Mouse (Mus musculus) cerebellum, postnatal 25 days (tissue): ENCODE data around the gene Poln.

Experiments
- DNase-seq, 2 experiments: peaks; one replicate each; pipeline ENCODE4 v3.0.0; 2021; ENCODE audit warnings: mixed read lengths in 2 of 2

The Poln gene

DNA sequence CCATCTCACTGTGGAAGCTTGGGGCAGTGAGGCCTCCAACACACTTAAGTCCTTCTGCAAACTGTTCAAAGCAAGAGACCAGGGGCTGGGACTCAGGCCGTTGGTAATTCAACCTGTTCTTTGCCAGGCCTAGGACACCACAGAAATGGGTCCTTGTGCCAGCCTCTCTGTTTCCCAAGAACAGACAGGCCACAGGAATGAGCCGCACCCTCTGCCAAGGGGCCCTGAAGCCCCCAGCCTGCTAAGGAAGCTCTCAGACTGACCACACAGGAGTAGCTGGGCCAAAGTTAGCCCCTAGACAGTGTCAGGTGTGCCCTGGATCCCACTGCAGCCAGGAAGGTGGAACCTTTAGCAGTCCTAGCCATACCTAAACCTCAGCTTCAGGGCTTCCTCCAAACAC lies 17.1 kb upstream of the Poln start:
- peak in 1 of 2 experiments; percentile 39 for DNase-seq

DNA sequence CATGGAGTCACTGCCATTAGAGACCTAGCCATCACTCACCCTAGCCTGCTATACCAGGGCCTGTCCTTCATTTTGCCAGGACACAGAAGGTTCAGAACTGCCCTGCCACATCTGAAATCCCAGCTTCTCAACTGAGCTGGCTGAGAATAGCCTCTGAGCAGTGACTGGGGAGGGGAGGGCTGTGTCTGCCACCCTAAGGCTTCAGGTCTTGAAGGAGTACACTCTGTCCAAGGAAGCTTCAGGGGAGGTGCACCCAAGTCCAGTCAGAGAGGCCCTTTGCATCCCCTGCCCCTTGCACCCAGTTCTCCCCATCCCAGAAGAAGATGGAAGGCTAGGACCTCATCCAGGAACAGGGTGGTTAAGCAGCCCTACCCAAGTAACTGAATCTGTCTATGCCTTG lies 16.5 kb upstream of the Poln start:
- DNase-seq = peak in 1 of 2 experiments; percentile 18

DNA sequence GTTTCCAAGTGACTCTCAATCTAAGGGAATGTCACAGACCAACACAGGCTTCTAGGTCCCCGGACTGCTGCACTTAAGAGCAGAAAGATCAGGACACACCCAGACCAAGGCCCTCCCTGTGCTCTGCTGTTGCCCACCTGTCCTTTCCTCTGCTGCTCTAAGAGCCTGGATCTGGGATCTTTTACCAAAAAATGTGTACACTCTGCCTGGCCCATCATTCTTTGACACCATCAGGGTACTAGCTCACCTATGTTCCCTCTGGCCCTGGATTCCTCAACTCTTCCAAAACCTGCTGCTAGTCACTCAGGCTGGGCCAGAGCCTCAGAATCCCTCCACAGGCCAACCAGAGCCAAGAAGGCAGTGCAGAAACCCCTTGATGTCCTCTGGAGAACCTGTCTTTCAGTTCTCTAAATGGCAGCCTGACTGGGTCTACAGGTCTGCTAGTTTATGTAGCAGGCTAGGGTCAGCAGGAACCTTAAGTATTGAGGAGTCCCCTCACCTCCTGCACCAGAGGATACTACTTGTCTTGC lies 15.9 kb upstream of the Poln start:
- DNase-seq = peak; percentile 14 to 17

DNA sequence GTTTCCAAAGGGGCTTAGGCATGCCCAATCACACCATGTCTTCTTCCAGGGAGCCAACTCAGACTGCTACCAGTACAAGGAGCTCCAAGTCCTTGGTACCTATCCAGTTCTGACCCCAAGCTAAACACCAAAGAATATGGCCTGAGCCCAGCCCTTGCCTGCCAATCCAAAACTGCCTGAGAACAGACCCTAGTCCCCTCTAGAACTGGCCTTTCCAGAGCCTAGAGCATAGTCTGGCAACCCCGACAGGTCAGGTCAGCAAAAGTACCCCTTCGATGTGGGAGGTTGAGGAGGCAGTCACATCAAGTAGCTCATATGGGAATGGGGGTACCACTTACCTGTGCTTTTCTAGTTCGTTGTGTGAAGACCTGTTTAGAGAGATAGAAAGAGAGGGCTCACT lies 14.7 kb upstream of the Poln start:
- peak in 1 of 2 experiments; percentile 12 for DNase-seq

DNA sequence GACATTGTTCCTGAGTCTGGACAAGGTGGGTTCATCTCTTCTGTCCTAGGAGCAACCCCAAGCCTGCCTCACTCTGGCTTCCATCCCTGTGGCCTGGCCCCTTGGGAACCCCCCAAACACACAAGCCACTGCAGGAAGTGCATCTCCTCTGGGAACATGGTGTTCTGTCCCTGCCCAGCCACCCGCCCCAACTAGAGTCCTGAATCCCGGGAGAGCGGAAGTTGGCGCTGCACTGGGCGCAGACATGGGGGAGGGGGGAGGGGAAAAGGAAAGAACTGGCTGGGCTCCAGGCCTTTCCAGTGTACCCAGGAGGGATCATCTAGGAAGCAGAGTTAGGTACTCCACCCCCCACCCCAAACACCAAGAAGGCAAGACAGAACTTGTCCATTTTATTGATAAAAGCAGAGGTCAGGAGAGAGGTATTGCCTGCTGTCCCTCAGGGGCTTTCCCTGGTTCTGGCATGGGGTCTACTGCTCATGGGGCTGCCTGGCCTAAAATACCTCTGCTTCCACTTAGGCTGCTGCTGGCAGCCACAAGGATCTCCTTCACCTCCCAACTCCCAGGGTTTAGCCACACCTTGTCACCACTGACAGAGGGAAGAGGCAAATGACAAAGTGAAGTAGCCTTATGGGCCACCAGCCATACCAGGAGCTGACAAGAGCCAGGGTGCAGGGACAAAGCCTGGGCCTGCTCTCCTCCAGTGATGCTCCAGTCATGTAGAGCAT lies 14.1 kb upstream of the Poln start:
- peak; percentile 16 to 38 for DNase-seq

DNA sequence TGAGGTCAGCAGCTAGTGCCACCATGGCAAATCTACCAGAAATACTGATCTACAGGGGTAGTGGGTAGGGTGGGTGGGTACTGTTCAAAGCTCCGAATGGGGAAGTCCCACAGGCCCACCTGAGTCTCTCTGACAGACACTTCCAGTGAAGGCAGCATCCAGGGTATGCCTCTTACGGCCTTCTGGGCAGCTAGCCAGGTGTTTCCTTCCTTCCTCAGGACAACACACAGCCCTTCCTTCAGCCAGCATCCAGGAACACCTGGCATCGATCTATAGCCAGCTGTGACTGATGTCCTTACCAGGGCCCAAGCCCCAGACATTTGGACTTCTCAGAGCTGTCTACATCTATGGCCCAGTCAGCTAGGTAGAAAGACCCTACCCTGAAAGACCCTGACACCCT lies 13.2 kb upstream of the Poln start:
- peak; percentile 25 to 51 for DNase-seq

DNA sequence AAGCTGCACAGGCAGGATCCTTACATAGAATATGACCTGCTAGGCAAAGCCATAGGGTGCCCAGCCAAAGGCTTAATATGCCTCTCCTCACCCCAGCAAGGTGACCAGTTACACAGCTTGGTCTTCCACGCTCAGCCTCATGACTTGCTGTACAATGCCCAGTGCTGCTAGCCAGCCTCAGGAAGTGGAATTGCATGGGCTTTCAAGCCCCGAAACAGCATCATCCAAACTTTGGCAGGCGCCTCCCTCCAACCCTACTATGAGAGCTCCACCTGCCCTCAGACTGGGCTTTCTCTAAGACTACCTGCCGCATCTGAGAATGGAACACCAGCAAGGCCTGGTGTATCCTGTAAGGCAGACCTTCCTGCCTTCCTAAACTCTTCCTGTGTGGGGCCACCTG lies 8.6 kb upstream of the Poln start:
- no peak for DNase-seq

DNA sequence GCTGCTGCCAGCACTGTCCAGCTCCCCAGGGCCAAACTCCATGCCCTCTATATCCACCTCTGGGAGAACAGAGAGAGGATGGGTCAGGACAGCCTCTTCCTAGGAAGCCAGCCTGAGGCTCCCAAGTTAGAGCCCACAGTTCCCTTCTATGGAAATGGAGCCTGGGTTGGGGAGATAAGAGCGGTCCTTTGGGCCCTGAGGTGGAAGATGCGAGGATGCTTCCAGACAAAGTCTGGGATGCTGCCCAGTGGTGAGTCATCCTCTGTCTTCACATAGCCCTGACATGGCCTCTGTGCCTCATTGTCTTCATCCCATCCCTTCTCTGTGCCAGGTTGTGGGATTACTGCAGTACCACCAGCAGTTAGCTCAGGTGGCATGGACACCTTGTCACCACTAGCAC lies 7.8 kb upstream of the Poln start:
- peak; percentile 67 to 80 for DNase-seq

DNA sequence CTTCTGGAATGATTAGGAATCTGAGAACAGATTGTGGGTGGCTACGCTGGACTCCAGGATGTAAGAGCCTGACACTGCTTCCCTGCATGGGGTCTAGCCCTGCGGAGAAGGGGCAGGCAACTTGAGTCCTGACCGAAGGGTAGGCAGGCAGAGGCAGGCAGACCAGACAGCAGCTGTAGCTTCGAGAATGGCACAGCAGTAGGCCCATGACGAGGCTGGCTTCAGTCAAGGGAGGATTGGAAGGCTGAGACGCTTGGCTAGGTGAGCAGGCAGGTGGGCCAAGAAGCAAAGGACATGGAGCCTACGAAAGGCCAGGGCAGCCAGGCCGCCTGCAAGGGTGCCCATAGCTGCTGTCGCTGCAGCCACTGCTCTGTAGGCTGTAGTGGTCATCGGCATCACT lies 7.4 kb upstream of the Poln start:
- peak in 1 of 2 experiments; percentile 60 for DNase-seq

DNA sequence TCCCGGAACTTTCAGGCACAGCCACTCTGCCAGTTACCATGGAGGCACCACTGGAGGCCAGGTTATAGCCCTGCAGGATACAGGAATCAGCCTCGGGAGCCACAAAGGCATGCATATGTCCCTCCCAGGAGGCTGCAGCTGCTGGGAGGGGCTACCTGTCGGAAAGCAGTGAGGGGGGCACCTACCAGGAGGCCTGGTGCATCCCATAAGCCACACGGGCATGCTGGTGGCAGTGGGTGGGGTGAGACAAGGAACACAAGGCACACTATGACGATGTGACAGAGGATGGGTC lies 6.1 kb upstream of the Poln start:
- DNase-seq = peak in 1 of 2 experiments; percentile 63

DNA sequence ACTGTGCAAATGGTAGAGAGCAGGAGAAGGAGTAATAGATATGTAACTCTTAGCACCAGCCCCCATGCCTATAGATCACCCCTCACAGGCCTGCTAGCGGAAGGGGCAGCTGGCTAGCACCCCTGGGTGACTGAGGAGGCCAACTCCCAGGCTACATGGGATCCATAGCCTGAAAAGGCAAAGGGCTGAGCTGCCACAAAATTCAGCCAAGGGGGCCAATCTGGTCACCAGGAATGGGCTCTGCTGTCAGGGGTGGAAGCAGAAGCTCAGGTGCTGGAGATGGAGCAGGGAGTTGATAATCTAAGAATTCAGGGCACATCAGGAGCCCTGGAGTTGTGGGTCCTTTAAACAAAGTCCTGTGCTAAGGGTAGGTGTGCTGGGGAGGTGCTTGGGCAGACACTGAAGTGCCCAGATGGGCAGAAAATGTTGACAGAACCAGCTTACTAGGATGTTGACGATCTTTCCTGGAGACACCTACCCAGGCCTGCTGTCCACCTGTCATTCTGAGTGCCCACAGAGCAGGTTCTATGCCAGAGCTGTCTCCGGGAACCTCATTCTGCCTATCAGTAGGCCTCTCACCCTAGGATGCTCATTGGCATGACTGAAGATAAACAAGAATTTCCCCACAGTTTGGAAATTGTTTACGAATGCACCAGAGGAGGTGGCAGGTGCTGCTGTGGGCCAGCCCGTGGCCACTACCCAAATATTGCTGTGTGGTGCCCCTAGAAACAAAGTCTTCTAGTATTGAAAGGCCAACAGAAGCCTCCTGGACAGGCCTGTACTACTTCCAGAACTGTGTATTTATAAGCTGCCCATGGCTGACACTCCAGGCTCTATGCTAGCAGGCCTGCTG lies 5.5 kb upstream of the Poln start:
- DNase-seq = peak; percentile 41 to 55

DNA sequence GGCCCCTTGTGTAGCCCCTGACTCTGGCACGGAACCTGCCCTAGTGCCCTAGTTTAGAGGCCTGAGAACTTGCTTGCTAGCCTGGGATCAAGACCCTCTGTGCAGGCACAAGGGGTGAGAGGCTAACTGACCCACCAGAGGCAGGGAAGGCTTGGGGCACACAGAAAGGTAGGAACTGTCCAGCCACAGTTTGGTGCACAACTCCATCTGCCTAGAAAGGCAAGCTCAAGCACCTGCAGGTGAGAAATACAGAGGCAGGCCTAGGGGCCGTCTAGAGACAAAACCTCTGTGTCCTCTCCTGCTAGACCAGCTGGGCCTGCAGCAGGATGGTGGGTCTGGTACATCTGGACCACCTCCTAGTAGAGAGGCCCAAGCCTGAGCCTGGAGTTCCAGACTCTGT lies 4.8 kb upstream of the Poln start:
- DNase-seq = peak in 1 of 2 experiments; percentile 32

DNA sequence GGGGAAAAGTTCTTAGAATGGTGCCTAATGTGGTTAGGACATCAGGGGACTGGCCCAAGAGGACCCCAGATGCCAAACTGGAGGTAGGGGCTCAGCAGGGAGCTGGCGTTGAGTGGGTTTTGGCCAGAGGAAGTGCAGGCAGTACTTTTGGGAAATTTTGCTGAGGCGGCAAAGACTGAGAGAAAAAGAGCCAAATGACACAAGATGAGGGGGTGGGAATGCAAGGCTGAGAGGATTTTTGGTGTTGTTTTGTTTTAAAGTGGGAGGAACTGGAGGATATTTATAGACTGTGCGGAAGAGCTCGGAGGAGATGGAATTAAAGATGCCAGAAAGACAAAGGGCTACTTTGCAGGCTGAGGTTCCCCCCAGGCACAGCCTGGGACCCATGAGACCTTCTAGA lies 1.5 kb upstream of the Poln start:
- DNase-seq = peak in 1 of 2 experiments; percentile 42

DNA sequence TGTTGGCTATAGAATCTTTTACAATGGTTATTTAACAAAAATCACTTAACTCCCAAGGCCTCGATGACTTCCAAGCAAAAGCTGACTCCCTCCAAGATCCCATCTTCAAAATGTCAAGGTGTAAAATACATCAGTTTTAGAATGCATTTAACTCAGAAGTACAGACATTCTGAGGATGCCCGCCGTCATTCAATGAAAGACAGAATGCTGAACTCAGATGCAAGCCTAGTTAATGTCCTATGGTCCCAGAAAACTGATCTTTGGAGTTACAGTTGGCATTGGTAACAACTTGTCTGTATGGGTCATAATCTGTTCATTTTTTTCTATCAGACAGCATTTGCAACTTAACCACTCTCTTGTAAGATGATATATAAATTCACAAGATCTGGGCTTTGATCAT lies 706 bp upstream of the Poln start:
- no peak for DNase-seq

DNA sequence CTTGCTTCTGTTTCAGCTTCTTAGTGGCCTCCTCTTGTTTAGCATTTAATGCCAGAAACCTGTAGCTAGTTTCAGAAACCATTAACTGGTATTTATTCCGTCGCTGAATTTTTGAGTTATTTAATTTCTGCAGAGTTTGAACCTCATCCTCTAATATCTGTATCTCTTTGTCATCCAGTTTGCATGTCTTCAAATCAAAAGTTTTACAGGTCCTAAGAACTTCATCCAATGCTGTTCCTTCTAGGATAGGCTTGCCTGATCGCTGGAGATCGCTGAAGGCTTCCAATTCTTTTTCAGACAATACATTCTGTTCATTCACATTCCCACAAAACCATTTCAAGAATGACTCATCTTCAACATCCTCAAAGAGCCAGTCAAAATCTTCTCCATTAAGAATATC lies 1.4 kb downstream of the Poln start:
- DNase-seq = no peak

DNA sequence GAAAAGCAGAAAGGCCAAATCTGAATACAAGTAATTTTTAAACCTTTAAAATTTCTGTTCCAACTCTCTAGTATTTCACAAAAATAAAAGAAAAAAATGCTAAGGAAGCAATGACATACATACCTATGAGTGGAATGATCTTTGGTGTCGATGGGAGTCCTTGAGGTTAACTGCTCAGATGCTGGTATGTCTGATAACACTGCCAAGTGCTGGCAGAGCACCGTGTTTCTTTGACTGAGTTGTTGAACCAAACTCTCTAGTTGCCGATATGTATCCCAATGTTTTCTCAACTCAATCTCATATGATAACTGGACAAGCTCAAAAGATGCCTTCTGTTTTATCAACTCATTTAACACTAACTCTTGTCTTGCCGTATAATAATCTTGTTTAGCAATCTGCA lies 3.5 kb downstream of the Poln start:
- DNase-seq = no peak

DNA sequence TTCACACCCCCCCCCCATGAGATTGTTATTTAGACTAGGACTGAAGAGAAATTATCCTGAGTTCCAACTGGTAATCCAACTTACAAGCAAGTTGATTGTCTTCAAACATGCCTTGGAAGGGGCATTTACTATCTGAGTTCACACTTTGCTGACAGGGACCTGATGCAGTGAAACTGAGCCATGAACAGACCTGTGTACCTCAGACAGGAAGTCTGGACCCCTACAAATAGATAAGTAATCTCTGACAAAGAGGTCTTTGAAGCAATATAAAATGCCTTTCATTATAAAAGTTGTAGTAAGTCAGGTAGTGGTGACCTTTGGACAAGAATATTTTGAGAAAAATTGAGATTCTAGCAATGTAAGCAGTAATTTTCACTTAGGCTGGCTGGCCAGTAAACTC lies 20.8 kb downstream of the Poln start:
- no peak for DNase-seq

DNA sequence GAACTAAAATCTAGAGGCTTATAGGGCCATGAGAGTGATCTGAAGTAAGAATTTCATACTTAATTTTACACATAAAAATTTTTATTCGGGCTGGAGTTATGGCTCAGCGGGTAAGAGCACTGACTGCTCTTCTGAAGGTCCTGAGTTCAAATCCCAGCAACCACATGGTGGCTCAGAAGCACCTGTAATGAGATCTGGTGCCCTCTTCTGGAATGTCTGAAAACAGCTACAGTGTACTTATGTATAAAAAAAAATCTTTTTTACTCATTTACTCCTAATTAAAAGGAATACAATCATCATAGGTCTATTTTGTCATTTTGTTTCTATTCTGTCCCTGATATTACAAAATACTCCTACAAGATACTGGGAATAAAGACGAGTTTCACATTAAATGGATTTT lies 21.7 kb downstream of the Poln start:
- DNase-seq = no peak

DNA sequence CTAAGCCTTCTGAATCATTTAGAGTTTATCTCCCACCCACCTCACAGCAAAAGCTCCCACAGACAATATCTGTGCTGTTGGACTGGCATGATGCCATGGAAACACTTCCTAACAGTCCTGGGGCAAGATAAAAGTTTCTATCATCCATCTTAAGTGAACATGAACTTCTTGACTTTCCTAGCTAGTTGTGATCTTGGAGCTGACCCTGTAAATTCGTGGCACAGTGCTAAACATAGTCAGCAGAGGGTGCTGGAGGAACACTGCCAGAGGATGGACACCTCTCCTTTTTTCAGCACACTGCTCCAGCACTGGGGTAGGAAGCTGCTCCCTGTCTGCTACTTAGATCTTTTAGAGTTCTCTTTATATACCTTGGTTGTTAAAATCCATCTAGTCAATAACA lies 29.5 kb downstream of the Poln start:
- DNase-seq = peak; percentile 42 to 69

DNA sequence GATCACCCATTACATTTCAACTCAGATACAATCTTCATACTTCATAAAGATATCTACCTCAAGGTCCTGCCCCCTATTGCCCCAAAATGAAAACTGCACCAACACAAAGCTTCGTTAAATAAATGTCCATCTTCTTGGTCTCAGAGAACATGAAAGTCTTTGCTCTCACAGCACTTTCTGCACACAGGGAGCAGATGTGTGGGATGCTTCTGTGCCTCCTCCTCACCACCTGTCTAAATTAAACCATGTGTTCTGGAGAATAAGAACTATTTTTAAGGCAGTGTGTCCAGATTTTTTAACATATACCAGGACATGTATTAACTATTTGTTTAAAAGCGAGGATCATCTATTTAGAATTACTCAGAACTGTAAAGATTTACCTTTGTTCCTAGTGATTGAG lies 36.5 kb downstream of the Poln start:
- no peak for DNase-seq

DNA sequence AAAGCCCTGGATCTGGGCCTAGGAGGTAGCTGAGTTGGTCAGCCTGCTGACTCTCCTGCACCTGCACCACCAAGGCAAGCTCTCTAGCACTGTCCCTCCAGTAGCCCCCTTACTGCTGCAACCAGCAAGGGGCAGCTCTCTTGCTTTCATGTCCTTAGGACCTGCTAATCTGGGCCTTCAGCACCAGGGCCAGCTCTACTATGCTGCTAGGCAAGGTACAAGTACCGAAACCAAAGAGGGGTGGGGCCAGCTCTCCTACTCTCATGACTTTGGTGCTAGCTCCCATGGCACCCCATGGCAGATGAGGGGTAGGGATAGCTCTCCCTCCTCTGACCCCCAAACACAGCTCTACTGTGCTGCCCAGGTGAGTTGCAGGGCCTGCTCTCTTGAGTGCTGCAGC lies 45.1 kb downstream of the Poln start:
- DNase-seq = no peak

DNA sequence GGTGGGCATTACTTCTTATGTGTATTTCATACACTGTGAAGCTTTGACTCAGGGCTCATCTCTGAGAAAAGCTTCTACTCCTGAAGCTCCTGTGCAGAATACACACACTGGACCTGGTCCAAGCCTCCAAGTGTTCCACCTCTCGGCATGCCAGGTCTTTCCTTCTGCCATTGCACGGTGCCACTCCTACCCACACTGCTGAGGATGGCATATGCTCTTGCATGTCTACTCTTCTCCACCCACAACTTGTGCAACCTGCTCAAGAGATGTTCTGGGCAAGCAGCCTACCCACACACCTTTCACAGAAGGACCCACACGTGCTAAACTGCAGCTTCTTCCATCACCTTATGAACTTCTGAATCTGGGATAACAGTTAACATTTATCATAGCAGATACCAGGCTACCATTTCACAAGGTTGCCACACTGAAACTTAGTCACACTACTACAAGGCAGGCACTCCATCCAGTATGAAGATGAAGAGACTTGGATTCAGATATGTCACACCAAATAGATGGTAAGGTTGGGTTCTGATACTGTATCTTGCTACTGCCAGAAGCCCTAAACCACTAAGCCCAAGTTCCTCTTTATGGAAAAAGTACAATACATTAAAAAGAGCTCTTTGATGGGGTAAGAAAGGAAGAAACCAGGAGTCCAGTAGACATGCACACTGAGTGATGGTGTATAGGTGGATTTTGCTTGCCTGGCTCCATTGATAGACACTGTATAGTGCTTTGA lies 50.0 kb downstream of the Poln start:
- DNase-seq = peak; percentile 74 to 88

DNA sequence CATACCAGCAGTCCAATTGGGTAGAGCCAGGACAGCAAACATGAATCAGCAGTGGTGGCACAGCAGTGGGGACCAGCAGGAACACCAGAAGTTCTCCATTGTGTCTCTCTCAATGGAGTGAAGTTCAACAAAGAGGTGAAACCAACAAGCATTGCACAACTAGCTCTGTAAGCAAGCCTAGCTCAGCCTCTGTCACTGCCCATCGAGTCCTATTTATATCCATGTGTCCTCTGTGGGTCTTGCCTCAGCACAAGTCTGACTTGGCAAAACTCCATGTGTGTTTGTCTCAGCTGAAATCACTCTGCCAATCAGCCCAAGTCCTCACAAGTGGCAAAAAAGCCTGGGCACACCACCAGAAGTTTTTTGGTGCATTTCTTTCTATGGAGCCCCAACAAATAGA lies 63.6 kb downstream of the Poln start:
- DNase-seq = no peak

DNA sequence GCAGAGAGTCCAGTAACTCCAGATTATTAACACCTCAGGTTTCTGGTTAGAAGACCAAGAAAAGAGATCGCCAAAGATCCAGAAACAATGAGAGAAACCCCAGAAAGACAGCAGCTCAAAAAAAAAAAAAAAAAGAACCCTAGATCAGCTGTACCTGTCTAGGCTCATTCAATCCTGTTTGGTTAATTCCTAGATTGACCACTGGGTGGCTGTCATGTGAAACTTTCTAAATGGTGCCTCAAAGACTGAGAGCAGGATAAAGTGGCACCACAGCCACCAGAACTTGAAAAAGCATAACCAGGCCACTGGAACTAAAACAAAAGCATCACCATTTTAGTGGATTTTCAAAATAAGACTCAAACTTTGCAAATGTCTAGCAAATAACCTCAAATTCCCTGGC lies 71.9 kb downstream of the Poln start:
- DNase-seq = peak; percentile 32 to 68
